Comparison of ENCODE assay signal across 13 mouse cellular contexts in the genomic region with DNA sequence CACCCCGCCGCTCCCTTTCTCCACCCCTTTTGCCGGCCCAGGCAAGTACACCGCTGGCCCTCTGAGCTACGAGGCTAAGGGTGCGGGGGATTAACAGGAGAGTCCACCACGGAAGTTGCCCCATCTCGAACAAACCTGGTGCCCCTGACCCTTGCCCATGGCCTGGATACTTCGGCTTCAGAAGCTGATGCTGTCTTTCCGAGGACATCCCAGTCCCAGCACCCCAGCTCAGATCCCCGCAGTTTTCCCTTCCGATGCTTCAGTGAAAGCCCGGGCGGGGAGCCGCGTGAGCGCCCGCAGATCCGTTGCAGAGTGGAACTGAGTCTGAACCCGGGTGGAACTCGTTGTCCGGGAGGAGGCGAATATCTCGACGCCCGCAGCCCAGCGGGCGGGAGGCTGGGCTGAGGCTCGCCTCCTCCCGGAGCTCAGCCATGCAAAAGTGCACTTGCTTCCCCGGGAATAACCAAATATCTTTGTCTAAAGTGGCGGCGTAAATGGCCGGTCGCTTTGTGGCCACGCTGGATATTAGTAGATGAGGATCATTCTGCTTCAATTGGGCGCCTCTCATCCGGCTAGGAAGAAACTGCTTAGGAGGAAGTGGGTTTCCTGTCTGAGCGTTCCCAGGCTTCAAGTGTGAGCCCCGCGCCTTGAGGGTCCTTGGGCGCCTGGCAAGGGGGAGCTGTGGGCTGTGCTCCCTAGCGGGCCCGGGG. TPM values are rescaled to one million over a fixed set of nuclear protein-coding genes. Genes with fewer than 3 reads are reported as not detected.
DNase-seq lines count a peak whose midpoint lies in the region; ATAC-seq and TF ChIP-seq lines count a peak whose summit lies in the region.
"Had no signal": no experiment of that assay in that cellular context is flagged by ENCODE, and none has a peak within 500 bp of the region (broad histone marks: within the 10 kb centered on the region; RNA-seq: fewer than 3 reads in every experiment).

No protein-coding gene starts in this region.

- peaks cover 91% of the 10 kb centered on the region for H3K27me3 ChIP-seq in heart, embryonic 12.5 days (replicated peaks)
- peaks cover 100% of the 10 kb centered on the region for H3K27me3 ChIP-seq in midbrain, embryonic 10.5 days (ENCODE audit: low read depth, poor library complexity, severe bottlenecking)
- H3K27me3 ChIP-seq in midbrain, postnatal 0 days (ENCODE audit: insufficient read depth, low read length): peaks cover 89% of the 10 kb centered on the region
- peaks cover 98% of the 10 kb centered on the region for H3K27me3 ChIP-seq in intestine, postnatal 0 days (replicated peaks; ENCODE audit: control insufficient read depth, insufficient read depth, low read length)
- peaks cover 26% of the 10 kb centered on the region for H3K27me3 ChIP-seq in stomach, postnatal 0 days (ENCODE audit: control insufficient read depth, insufficient read depth, low read length)

- no peaks in the 10 kb centered on the region for H3K9me3 ChIP-seq in heart, embryonic 12.5 days (replicated peaks)
- no peaks in the 10 kb centered on the region for H3K9me3 ChIP-seq in midbrain, embryonic 10.5 days (replicated peaks)
- no peaks in the 10 kb centered on the region for H3K9me3 ChIP-seq in midbrain, postnatal 0 days (ENCODE audit: low read length)
- H3K9me3 ChIP-seq in intestine, postnatal 0 days (ENCODE audit: control insufficient read depth): no peaks in the 10 kb centered on the region
- H3K9me3 ChIP-seq in stomach, postnatal 0 days (ENCODE audit: control insufficient read depth, low read length): no peaks in the 10 kb centered on the region
- H3K9me3 ChIP-seq: liver, embryonic 15.5 days had no signal

- no peak for DNase-seq in heart, postnatal 14 days
- peak; percentile 66 for DNase-seq in midbrain, embryonic 10.5 days (ENCODE audit: low spot score)
- DNase-seq in midbrain, postnatal 0 days (ENCODE audit: low spot score): no peak
- no peak for DNase-seq in stomach, postnatal 0 days (ENCODE audit: low spot score)
- DNase-seq in left cerebral cortex, postnatal 25 days (ENCODE audit: low spot score in 2 of 2): no peak
- DNase-seq in thymus, postnatal 36 days: no peak
- DNase-seq: kidney, postnatal 25 days had no signal

- no peak for ATAC-seq in heart, embryonic 12.5 days (ENCODE audit: insufficient number of reproducible peaks, low FRiP score)
- ATAC-seq in midbrain, postnatal 0 days (ENCODE audit: low FRiP score): no peak
- no peak for ATAC-seq in intestine, postnatal 0 days
- no peak for ATAC-seq in stomach, postnatal 0 days (ENCODE audit: low FRiP score, low TSS enrichment)

- peak overlapping the region; percentile 69 for H3K4me2 ChIP-seq in heart, embryonic 12.5 days
- no peak overlapping the region for H3K4me2 ChIP-seq in midbrain, postnatal 0 days (ENCODE audit: low read depth, low read length, poor library complexity, severe bottlenecking)
- H3K4me2 ChIP-seq in intestine, postnatal 0 days (replicated peaks; ENCODE audit: low read depth): 0 out of 2 replicates have a peak overlapping the region, but pooled peaks have one; percentile 9
- no peak overlapping the region for H3K4me2 ChIP-seq in stomach, postnatal 0 days (replicated peaks; ENCODE audit: low read depth)
- H3K4me2 ChIP-seq: liver, embryonic 15.5 days had no signal

- peaks cover 36% of the 10 kb centered on the region for H3K4me1 ChIP-seq in heart, embryonic 12.5 days (replicated peaks)
- H3K4me1 ChIP-seq in midbrain, embryonic 10.5 days: peaks cover 30% of the 10 kb centered on the region
- 0 out of 2 replicates have a peak, but pooled peaks cover 2% of the 10 kb centered on the region for H3K4me1 ChIP-seq in midbrain, postnatal 0 days (ENCODE audit: insufficient read depth, low read length)
- no peaks in the 10 kb centered on the region for H3K4me1 ChIP-seq in intestine, postnatal 0 days (replicated peaks; ENCODE audit: control insufficient read depth, insufficient read depth, low read length)
- H3K4me1 ChIP-seq in stomach, postnatal 0 days (replicated peaks; ENCODE audit: control insufficient read depth, insufficient read depth): 0 out of 2 replicates have a peak, but pooled peaks cover 3% of the 10 kb centered on the region
- H3K4me1 ChIP-seq: liver, embryonic 15.5 days had no signal

- H3K9ac ChIP-seq in heart, embryonic 12.5 days: no peak overlapping the region
- no peak overlapping the region for H3K9ac ChIP-seq in midbrain, postnatal 0 days (replicated peaks; ENCODE audit: low read length, poor library complexity, severe bottlenecking)
- no peak overlapping the region for H3K9ac ChIP-seq in intestine, postnatal 0 days (ENCODE audit: low read depth, low read length)
- H3K9ac ChIP-seq in stomach, postnatal 0 days (ENCODE audit: low read length): no peak overlapping the region
- H3K9ac ChIP-seq: liver, embryonic 15.5 days had no signal

- TF ChIP-seq EP300 in stomach, postnatal 0 days (optimal IDR thresholded peaks at IDR 0.05): no peak

- H3K4me3 ChIP-seq in heart, embryonic 12.5 days: peak overlapping the region; percentile 32
- H3K4me3 ChIP-seq in midbrain, embryonic 10.5 days: peak overlapping the region; percentile 47
- H3K4me3 ChIP-seq in midbrain, postnatal 0 days (ENCODE audit: low read depth, low read length): no peak overlapping the region
- H3K4me3 ChIP-seq in intestine, postnatal 0 days (ENCODE audit: low read depth, low read length): no peak overlapping the region; the same call in 1 of the 2 replicates
- H3K4me3 ChIP-seq in stomach, postnatal 0 days (ENCODE audit: low read depth, low read length): 0 out of 2 replicates have a peak overlapping the region, but pooled peaks have one; percentile 18
- H3K4me3 ChIP-seq: liver, embryonic 15.5 days had no signal

- no peak for TF ChIP-seq CTCF in midbrain, postnatal 0 days (IDR thresholded peaks at IDR 0.05)
- no peak for TF ChIP-seq CTCF in intestine, postnatal 0 days (IDR thresholded peaks at IDR 0.05; ENCODE audit: low read depth)
- TF ChIP-seq CTCF in stomach, postnatal 0 days (IDR thresholded peaks at IDR 0.05; ENCODE audit: low read depth): no peak

- under 1% methylated on average over 44 of the region's 44 CpGs for WGBS in heart, embryonic 12.5 days
- 1% methylated on average over 44 of the region's 44 CpGs for WGBS in midbrain, embryonic 10.5 days
- WGBS in midbrain, postnatal 0 days: under 1% methylated on average over 44 of the region's 44 CpGs
- 1% methylated on average over 44 of the region's 44 CpGs for WGBS in intestine, postnatal 0 days
- WGBS in stomach, postnatal 0 days: under 1% methylated on average over 43 of the region's 44 CpGs

- no peak overlapping the region for H3K27ac ChIP-seq in heart, embryonic 12.5 days (ENCODE audit: poor library complexity, severe bottlenecking)
- H3K27ac ChIP-seq in midbrain, embryonic 10.5 days (replicated peaks): peak overlapping the region; percentile 82
- H3K27ac ChIP-seq in midbrain, postnatal 0 days (ENCODE audit: low read depth, low read length): no peak overlapping the region
- no peak overlapping the region for H3K27ac ChIP-seq in intestine, postnatal 0 days (ENCODE audit: low read depth, low read length)
- no peak overlapping the region for H3K27ac ChIP-seq in stomach, postnatal 0 days (replicated peaks)
- H3K27ac ChIP-seq: liver, embryonic 15.5 days had no signal

- no peaks in the 10 kb centered on the region for H3K36me3 ChIP-seq in heart, embryonic 12.5 days
- H3K36me3 ChIP-seq in midbrain, embryonic 10.5 days: no peaks in the 10 kb centered on the region
- no peaks in the 10 kb centered on the region for H3K36me3 ChIP-seq in midbrain, postnatal 0 days (ENCODE audit: insufficient read depth, low read length)
- H3K36me3 ChIP-seq in intestine, postnatal 0 days (ENCODE audit: control insufficient read depth, insufficient read depth): no peaks in the 10 kb centered on the region
- no peaks in the 10 kb centered on the region for H3K36me3 ChIP-seq in stomach, postnatal 0 days (ENCODE audit: control insufficient read depth, insufficient read depth, low read length)
- H3K36me3 ChIP-seq: liver, embryonic 15.5 days had no signal

- intact Hi-C loops in heart, postnatal 14 days (cut with DNase I): no loop called here
- intact Hi-C loops in left cerebral cortex, postnatal 25 days (cut with DNase I): loop anchor here (5.0 kb wide), 1 partner anchor 156 kb away; a partner anchor contains a TSS

RNA-seq across cellular contexts. Expression of a gene that starts 0.4 kb away (rescaled TPM):
- polyA plus RNA-seq in heart, embryonic 12.5 days (2016; fragmentation: Nextera tagmentation; extraction: Ambion mirVana): 0.11 and 1.3 TPM in 2 replicates
- under 1 TPM in 1 of 2 experiments, not detected in 1; 0.19 TPM for total RNA-seq in heart, postnatal 14 days (2021)
- polyA plus RNA-seq in midbrain, embryonic 10.5 days (2016; fragmentation: Nextera tagmentation; extraction: Ambion mirVana): 9.1 and 9.4 TPM in 2 replicates
- 0.19 and 1.6 TPM in 2 replicates for total RNA-seq in midbrain, postnatal 0 days (2014; rRNA removed)
- 5.1 and 7.6 TPM in 2 replicates for polyA plus RNA-seq in midbrain, postnatal 0 days (2015; fragmentation: Nextera tagmentation; extraction: Ambion mirVana)
- not detected in 2 replicates for polyA plus RNA-seq in intestine, postnatal 0 days (2015; fragmentation: Nextera tagmentation; extraction: Ambion mirVana)
- not detected in 2 replicates for polyA plus RNA-seq in stomach, postnatal 0 days (2015; fragmentation: Nextera tagmentation; extraction: Ambion mirVana)
- total RNA-seq in left cerebral cortex, postnatal 25 days (2021): 1 to 10 TPM in 1 of 2 experiments, under 1 TPM in 1; 0.34 to 1.3 TPM
- polyA plus RNA-seq: C2C12; liver, embryonic 15.5 days; neural tube, embryonic 14.5 days; stomach, embryonic 16.5 days had no signal

Comparison
In these comparisons a context has a peak if more than half of its experiments do, and no peak if none do; other contexts are left out.
1. H3K4me3 ChIP-seq: peak in heart, embryonic 12.5 days (single experiment), midbrain, embryonic 10.5 days (single experiment) and stomach, postnatal 0 days (single experiment); none in midbrain, postnatal 0 days (single experiment) and intestine, postnatal 0 days (single experiment).
2. H3K4me2 ChIP-seq: peak in heart, embryonic 12.5 days (single experiment) and intestine, postnatal 0 days (single experiment); none in midbrain, postnatal 0 days (single experiment) and stomach, postnatal 0 days (single experiment).